ENCODE assay signal across 39 mouse cellular contexts in genomic region chr8:47769452-47769851, GRCm38 (mm10). TPM values are rescaled to one million over a fixed set of nuclear protein-coding genes. Genes with fewer than 3 reads are reported as not detected.
"Had no signal": no experiment of that assay in that cellular context is flagged by ENCODE, and none has a peak within 500 bp of the region (broad histone marks: within the 10 kb centered on the region; RNA-seq: fewer than 3 reads in every experiment).

No protein-coding gene starts in this region.

- DNase-seq: heart, postnatal 10 days; heart, postnatal 14 days; heart, postnatal 36 days; heart, postnatal 4 days; kidney, adult 11 months; kidney, adult 18-20 months; kidney, adult 8-10 months; kidney, adult 9 months; kidney, postnatal 10 days; kidney, postnatal 14 days; kidney, postnatal 4 days; layer of hippocampus, adult 9-11 months; layer of hippocampus, postnatal 36 days had no signal

- H3K27ac ChIP-seq: heart, embryonic 13.5 days; heart, embryonic 15.5 days; hindbrain, embryonic 10.5 days; hindbrain, embryonic 12.5 days; hindbrain, embryonic 13.5 days; hindbrain, embryonic 14.5 days; hindbrain, embryonic 15.5 days; hindbrain, postnatal 0 days; intestine, embryonic 15.5 days; kidney, embryonic 15.5 days; kidney, postnatal 0 days; layer of hippocampus, adult 2 months; left cerebral cortex, adult 2 months had no signal

- H3K4me3 ChIP-seq: heart, embryonic 12.5 days; heart, embryonic 13.5 days; heart, embryonic 15.5 days; hindbrain, embryonic 10.5 days; hindbrain, embryonic 12.5 days; hindbrain, embryonic 13.5 days; hindbrain, embryonic 15.5 days; intestine, embryonic 15.5 days; kidney, embryonic 15.5 days; layer of hippocampus, adult 2 months; left cerebral cortex, adult 2 months had no signal

- H3K9ac ChIP-seq: heart, embryonic 12.5 days; heart, embryonic 13.5 days; heart, embryonic 15.5 days; hindbrain, embryonic 12.5 days; hindbrain, embryonic 13.5 days; hindbrain, embryonic 14.5 days; hindbrain, embryonic 15.5 days; intestine, embryonic 15.5 days; kidney, embryonic 15.5 days had no signal

- H3K27me3 ChIP-seq: heart, embryonic 12.5 days; heart, embryonic 13.5 days; heart, embryonic 15.5 days; hindbrain, embryonic 12.5 days; hindbrain, embryonic 13.5 days; hindbrain, embryonic 15.5 days; intestine, embryonic 15.5 days; kidney, embryonic 15.5 days had no signal

- H3K9me3 ChIP-seq: heart, embryonic 12.5 days; heart, embryonic 13.5 days; heart, embryonic 15.5 days; hindbrain, embryonic 10.5 days; hindbrain, embryonic 12.5 days; hindbrain, embryonic 13.5 days; hindbrain, embryonic 15.5 days; intestine, embryonic 15.5 days; kidney, embryonic 15.5 days had no signal

- H3K4me2 ChIP-seq: heart, embryonic 11.5 days; heart, embryonic 12.5 days; heart, embryonic 13.5 days; heart, embryonic 15.5 days; hindbrain, embryonic 12.5 days; hindbrain, embryonic 13.5 days; hindbrain, embryonic 14.5 days; hindbrain, embryonic 15.5 days; intestine, embryonic 15.5 days; kidney, embryonic 15.5 days had no signal

- H3K36me3 ChIP-seq: heart, embryonic 12.5 days; heart, embryonic 13.5 days; heart, embryonic 15.5 days; hindbrain, embryonic 10.5 days; hindbrain, embryonic 12.5 days; hindbrain, embryonic 13.5 days; hindbrain, embryonic 15.5 days; intestine, embryonic 15.5 days; kidney, embryonic 15.5 days had no signal

- ATAC-seq: hindbrain, embryonic 16.5 days; hindbrain, postnatal 0 days; inflammation-experienced regulatory T-cells, adult 6 months; intestine, embryonic 15.5 days; intestine, embryonic 16.5 days had no signal

RNA-seq across cellular contexts. Expression of gene Cldn24, which starts 52.5 kb away (rescaled TPM):
- polyA plus RNA-seq: heart, embryonic 11.5 days; heart, embryonic 12.5 days; heart, embryonic 13.5 days; heart, embryonic 14.5 days; heart, embryonic 15.5 days; heart, embryonic 16.5 days; heart, postnatal 0 days; hindbrain, embryonic 10.5 days; hindbrain, embryonic 13.5 days; hindbrain, embryonic 14.5 days; hindbrain, embryonic 15.5 days; hindbrain, embryonic 16.5 days; hindbrain, postnatal 0 days; inflammation-experienced regulatory T-cells, adult 6 months; intestine, embryonic 14.5 days; intestine, embryonic 15.5 days; intestine, embryonic 16.5 days; kidney, adult 2 months; kidney, embryonic 14.5 days; kidney, embryonic 15.5 days; kidney, embryonic 16.5 days; kidney, postnatal 0 days; large intestine, adult 2 months had no signal

RNA-seq across cellular contexts. Expression of gene Cldn22, which starts 54.8 kb away (rescaled TPM):
- polyA plus RNA-seq: heart, embryonic 11.5 days; heart, embryonic 12.5 days; heart, embryonic 13.5 days; heart, embryonic 14.5 days; heart, embryonic 15.5 days; heart, embryonic 16.5 days; heart, postnatal 0 days; hindbrain, embryonic 10.5 days; hindbrain, embryonic 12.5 days; hindbrain, embryonic 13.5 days; hindbrain, embryonic 14.5 days; hindbrain, embryonic 15.5 days; hindbrain, embryonic 16.5 days; hindbrain, postnatal 0 days; inflammation-experienced regulatory T-cells, adult 6 months; intestine, embryonic 14.5 days; intestine, embryonic 15.5 days; intestine, embryonic 16.5 days; kidney, embryonic 14.5 days; kidney, embryonic 15.5 days; kidney, embryonic 16.5 days; kidney, postnatal 0 days had no signal
